Mouse (Mus musculus): Measurements from ENCODE around the gene Timp2.
A peak's percentile ranks its signal among the peaks of the same experiment; 100 is the strongest.
"Not testable (repeated sequence)": the region's sequence is repeated elsewhere in the genome, so short reads cannot be mapped to it uniquely, and the experiment has no call there.

Gene Timp2

DNA sequence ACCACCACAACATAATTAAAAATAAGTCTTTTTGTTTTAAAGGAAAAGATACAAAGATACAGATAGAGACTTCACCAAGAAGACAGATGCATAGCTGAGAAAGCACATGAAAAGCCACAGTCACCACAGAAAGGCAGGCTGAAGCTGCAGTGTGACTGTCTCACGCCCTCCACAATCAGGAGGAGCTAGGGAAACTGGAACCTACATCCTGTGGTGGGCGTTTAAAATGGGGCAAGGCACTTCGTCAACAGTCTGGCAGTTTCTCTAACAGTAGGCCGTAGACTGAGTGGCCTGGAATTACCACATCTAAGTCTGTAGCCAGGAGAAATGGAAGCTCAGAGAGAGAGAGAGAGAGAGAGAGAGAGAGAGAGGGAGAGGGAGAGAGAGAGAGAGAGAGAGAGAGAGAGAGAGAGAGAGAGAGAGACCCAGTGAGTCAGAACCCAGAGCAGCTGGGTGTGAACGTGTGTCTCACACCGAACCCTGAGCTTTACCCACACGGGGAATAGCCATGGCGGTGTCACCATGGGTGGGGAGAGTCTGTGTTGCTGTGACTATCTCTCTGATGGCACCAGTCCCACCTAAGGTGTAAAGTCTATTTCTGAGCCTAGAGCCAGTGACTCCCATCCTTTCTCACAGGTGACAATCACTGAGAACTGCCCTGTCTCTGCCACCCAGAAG, 17.9 kb downstream of the Timp2 start:
- DNase-seq (ENCODE audit: low spot score in 2 of 2), result no peak

DNA sequence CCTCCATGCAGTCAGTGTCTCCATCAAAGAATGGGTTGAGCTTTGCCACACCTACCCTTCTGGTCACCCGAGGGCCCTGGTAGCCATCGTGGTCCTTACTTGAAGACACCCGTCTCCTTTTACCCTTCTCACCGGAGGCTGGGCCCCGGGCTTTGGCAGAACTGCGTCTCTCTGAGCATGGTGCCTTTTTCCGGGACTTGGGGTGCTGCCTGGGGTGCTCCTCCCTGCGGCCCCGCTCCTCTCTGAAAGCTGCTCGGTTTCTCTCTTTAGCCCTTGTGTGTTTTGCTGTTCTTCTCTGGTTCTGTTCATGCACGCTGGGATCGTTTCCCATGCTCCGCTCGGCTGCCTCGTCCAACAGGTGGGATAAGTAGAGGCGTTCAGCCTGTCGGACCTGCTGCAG, 22.1 kb downstream of the Timp2 start:
- no peak for DNase-seq (ENCODE audit: low spot score in 2 of 2)

DNA sequence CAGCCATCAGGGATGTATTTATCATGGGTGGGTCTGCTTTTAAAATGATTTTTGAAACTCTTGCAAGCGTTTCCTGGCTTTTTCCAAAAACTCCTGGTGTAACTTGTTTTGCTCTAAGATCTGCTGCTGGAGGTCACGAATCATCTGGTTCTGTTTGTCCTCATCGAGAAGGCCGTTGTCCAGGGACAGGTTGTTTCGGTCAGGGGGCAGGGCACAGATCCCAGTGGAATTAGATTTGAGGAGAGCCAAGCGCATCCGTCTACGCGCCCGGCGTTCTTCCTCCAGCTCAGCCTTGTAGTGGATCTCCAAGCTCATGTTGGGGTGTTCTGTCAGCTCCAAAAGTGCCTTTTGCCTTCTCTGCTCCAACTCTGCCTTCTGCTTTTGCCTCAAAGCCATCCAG, 23.2 kb downstream of the Timp2 start:
- no peak for DNase-seq (ENCODE audit: low spot score in 2 of 2)

DNA sequence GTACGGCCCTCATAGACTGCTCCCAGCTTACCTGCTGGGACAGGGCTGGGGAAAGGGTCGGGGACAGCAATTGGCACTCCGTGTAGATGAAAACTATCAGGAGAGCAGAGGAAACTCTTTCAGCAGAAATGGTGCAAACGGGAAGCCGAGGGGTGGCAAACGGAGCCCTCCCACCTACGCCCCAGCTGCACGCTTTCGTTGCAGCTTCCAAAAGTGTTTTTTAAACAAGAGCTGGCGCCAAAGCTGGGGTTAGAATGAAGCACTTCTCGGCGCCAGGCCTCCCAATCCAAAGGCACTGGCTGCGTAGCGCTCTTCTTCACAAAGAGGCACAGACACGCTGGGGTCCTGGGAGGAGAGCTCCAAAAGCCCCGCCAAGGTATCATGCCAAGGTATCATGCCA, 24.8 kb downstream of the Timp2 start:
- DNase-seq (ENCODE audit: low spot score in 2 of 2), result no peak

GRCm38 (mm10) chr11:118330361-118330760, 25.2 kb downstream of the Timp2 start:
- DNase-seq (ENCODE audit: low spot score in 2 of 2), result no peak

- no peak for DNase-seq (ENCODE audit: low spot score in 2 of 2)
Measured at GRCm38 (mm10) chr11:118328947-118329346, 26.6 kb downstream of the Timp2 start.

DNA sequence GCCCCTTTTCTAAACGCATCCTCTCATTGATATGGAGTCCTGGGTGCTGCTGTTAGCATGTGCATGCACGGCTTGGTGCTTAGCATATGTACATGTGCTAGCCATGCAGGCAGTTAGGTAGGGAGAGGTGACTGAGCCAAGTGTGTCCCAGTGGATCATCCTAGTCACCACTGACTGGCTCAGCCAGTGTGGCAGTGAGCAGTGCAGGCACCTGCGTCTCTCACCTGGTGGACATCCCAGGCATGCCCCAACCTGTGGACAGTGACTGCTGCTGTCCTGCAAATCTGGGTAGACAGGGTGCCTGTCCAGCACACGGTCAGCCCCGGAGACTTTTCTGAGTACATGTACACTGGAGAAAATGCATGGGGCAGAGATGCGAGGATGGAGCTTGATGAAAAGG, 27.0 kb downstream of the Timp2 start:
- no peak for DNase-seq (ENCODE audit: low spot score in 2 of 2)

DNA sequence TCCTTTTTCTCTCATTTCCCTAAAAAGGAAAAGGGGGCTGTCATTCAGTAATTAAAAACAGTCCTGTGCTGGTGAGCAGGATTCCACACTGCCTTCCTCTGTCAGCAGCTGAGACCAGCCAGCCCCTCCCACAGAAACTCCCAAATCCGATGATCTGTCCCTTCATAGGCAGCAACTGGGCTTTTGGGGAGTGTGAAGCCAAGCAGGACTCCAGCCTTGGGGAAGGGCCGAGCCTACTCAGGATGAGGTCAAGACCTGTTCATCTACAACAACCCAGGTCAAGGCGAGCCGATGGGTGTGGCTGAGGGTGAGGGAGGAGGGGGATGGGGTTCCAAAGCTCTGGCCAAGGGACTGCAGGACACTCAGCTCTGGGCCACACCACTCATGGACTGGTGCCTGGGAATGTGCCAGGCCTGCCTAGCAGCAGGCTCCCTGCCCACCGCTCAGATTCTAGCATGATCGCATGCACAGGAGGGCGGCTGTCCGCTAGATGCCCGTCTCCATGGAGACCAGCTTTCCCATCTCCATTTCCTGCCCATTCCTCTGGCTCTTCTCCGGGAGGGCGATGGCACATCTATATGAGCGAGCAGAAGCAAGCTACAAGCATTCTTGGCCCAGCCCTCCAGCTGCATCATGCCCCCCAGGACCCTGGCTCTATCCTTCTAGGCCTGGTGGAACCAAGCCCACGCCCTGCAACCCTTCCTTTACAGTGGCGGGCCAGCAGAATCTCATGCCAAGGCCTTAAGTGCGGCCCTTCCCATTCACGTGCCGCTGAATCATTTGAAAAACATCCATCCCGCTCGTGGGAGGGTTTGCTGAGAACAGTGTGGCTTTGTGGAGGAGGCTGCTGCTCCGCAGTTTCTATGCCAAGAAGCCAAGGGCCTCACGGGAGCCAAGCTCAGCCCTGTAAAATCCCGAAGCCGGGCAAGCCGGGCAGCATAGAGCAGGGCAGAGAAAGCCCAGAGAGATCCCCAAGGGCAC, 28.3 kb downstream of the Timp2 start:
- no peak for DNase-seq (ENCODE audit: low spot score in 2 of 2)

DNA sequence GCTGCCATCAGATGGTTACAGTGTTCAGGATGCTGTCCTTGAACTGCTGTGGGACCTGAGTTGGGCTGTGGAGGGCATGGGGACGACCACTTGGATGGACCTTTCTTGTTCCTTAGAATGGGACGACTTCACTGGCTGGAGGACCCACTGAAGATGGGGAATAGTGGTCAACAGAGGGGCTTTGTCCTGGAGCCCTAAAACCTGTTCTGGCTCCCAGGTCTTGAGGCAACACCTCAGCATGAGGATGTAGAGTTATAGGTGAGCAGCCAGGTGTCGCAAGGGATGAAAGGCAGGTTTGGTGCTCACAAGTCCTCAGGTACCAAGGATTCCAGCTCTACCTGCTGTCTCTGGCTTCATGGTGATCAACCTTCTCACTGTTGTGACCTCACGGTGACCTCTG, 29.0 kb downstream of the Timp2 start:
- DNase-seq (ENCODE audit: low spot score in 2 of 2), result no peak

GRCm38 (mm10) chr11:118324541-118324940, 31.0 kb downstream of the Timp2 start:
- no peak for DNase-seq (ENCODE audit: low spot score in 2 of 2)

DNA sequence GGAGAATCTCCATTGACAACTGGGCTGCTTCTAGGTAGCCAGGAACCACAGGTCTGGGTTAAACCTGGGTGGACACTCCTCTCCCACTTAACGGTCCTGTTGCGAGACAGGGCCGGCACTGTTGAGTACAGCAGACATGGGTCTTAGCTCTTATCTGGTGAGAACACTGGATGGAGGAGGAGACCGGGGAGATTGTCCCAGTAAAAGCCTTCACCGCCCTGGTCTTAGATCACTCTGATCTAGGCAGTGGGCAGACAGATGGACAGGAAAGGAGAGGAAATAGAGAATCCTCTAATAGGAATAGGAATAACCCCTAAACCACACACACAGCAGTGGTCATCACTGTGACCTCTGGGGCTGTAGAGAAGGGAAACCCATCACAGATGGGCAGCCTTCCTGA, 31.6 kb downstream of the Timp2 start:
- no peak for DNase-seq (ENCODE audit: low spot score in 2 of 2)

GRCm38 (mm10) chr11:118322647-118323046, 32.9 kb downstream of the Timp2 start:
- DNase-seq (ENCODE audit: low spot score in 2 of 2), result no peak

DNA sequence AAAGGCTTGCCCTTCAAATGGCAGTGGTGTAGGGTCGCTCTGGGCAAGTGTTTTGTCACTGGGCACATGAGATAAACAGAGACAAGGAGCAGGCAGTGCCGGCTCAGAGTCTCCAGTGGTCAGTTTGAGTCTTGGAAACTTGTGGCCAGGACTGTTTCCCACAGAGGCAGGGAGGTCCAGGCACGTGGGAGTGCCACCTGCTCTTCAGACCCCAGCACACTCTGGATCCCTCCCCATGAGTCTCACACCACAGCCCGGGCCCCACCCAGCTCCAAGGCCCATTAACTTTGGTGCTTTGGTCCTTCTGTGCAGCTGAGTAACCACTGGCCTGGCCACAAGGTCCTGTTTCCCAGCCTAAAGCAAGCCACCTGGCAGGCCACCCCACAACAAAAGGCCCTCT, 33.6 kb downstream of the Timp2 start:
- DNase-seq (ENCODE audit: low spot score in 2 of 2), result no peak

DNA sequence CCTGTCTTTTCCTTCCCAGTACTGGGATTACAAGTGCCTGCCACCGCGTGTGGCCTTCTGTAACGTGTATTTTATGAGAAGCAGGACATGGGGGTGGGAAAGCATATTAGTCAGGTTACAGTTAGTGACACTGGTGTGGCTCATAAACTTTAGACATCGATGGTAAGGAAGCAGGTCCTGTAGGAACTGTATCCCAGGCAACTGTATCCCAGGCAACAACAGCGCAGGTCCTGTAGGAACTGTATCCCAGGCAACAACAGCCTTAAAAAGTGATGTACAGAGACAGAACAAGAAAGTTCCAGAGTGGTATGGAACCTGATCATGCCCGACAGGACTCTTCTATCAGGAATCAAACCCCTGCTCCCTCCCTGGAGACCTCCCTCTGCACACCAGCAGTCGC, 34.0 kb downstream of the Timp2 start:
- no peak for DNase-seq (ENCODE audit: low spot score in 2 of 2)

DNA sequence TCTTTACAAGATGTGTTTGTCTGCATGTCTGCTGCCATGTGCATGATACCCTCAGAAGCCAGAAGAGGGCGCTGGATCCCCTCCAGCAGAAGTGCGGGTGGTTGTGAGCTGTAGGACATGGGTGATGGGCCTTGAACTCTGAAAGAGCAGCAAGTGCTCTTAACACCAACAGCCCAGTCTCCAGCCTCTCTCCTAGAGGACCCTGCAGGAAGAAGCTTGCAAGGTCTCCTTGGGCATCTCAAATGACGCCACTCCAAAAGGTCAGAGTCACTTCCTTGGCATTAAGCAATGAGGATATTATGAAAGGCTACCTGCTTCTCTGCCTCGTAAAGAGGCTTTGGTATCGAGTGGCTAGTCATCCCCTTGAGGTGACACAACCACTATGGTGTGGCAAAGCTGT, 36.9 kb downstream of the Timp2 start:
- DNase-seq (ENCODE audit: low spot score in 2 of 2), result peak in 1 of 2 experiments; percentile 50

DNA sequence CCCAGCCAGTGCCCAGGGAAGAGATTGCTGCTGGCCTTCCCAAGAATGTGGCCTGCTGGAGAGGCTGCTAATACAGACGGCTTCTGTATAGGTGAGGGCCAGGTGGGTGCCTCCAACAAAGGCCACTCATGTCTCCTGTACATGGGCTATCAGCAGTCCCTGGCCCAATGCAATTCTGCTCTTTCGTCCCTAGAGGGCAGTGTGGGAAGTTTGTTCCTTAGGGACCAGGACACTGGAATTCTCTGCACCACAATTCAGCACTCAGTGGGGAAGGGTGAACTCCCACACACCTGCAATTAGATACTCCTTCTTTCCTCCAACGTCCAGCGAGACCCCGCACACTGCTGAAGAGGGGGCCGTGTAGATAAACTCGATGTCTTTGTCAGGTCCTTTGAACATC, 38.4 kb downstream of the Timp2 start:
- DNase-seq (ENCODE audit: low spot score in 2 of 2), result no peak

GRCm38 (mm10) chr11:118316231-118316806, 39.2 kb downstream of the Timp2 start:
- DNase-seq (ENCODE audit: low spot score in 2 of 2), result no peak

DNA sequence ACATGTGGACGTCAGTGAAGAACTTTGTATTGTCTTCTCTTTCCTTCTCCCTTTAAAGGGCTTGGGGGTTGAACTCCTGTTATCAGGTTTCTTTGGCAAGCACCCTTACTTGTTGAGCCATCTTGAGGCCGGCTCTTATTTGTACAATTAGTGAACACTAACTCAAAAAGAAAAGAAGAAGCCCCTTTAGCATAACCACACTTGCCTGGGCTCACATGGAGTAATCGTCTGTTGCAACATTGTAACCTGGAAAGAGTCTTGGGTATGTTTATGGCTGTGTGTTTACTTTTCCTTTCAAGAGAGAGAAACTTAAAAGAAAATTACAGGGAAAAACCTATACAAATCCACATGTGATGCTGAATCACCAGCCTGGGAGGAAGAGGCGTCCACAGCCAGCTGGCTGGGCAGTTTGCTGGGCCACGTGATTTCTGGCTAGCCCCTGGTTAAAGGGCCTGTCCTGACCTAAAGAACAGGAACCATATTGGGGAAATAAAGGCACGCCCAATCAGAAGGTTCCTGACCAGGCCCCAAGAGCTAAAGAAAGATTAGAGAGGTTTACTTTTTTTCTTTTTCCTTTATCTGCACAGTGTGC, 43.3 kb downstream of the Timp2 start:
- no peak for DNase-seq (ENCODE audit: low spot score in 2 of 2)

DNA sequence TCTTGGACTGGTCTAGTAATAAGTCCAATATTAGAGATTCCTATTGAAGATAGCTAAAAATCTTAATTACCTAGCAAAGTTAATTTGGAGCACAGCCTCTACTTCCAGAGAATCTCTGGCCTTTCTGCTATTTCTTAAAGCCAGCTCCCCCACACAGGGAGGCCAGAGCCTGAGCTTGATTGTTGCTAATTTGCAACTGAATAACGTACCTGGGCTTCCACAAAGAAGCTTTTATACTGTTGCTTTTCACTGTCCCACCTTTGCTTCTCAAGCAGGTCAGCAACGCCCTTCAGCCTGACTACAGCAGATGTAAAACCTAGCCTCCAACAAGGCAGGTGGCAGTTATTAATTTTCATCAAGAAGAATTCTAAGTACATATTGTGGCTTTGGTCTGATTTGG, 47.6 kb downstream of the Timp2 start:
- DNase-seq (ENCODE audit: low spot score in 2 of 2), result not testable (repeated sequence)

DNA sequence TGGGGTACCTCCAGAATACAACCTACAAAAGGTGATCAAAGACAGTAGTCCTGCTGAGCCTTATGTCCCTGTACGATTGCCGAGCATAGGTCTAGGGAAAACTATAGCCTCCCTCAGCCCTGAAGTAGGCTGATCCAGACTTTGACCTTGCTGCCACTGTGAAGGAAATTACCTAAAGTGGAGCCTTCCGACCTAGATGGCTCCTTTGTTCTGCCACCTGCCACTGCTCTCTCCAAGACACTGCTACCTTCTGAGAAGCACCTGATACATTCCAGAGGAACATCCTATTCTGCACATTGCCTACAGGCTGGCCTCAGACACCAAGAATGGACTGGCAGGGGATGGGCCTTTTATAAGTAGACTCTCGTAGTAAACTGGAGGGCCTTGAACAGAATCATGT, 51.6 kb downstream of the Timp2 start:
- not testable (repeated sequence) for DNase-seq (ENCODE audit: low spot score in 2 of 2)

- DNase-seq (ENCODE audit: low spot score in 2 of 2), result no peak
Measured at GRCm38 (mm10) chr11:118298810-118299209, 56.7 kb downstream of the Timp2 start.

DNA sequence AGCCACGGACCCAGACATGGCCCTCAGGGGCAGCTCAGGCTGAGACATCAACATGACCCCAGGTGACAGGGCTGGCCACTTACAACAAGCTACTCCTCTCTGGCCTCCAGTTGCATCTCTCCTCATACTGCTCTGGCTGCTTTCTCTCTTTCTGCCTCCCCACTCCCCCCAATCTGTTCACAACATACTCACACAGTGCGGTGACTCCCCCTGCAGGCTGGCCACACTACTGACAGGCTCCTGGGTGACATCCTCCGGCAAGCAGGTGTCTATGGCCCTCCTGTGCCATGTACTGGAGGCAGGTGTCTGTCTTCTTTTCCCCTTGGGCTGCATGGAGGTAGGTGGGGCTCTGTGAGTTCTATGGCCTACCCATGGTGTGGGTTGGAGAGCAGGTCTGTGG, 57.6 kb downstream of the Timp2 start:
- DNase-seq (ENCODE audit: low spot score in 2 of 2), result no peak

Measured in spleen, postnatal 14 days (tissue).